Mouse (Mus musculus): ENCODE results near the gene Gm44805. TPM values are rescaled to one million over a fixed set of nuclear protein-coding genes. Genes with fewer than 3 reads are reported as not detected.

The Gm44805 gene
- polyA plus RNA-seq, 1 experiment from 2014 or later: not detected

DNA sequence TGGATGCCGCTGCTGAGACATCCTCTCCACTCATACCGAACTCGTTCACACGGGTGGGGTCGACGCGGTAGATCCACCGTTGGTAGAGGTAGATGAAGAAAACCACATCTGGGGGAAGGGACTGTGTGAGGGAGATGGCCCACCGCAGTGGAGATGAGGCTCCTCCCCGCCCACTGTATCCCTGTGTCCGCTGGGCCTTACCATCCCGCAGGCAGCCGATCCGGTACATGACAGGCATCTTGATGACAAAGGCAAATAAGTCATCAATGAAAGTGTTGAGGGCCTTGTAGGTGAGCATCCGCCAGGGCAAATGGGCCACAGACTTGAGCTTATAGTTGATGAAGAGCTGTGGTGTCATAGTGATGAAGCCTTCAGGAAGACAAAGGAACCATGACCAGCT lies 47.4 kb downstream of the Gm44805 start:
- peaks cover 6% of the 10 kb centered on the region; the same call in 1 of the 2 replicates for H3K4me1 ChIP-seq
- H3K36me3 ChIP-seq (replicated peaks): peaks cover 71% of the 10 kb centered on the region
- H3K4me3 ChIP-seq (replicated peaks): no peak overlapping the region
- H3K9me3 ChIP-seq: no peaks in the 10 kb centered on the region
- H3K9ac ChIP-seq: no peak overlapping the region
- no peaks in the 10 kb centered on the region for H3K27me3 ChIP-seq
- no peak overlapping the region for H3K4me2 ChIP-seq
- WGBS: 91% methylated on average over 15 of the region's 15 CpGs
- no peak for ATAC-seq (ENCODE audit: low FRiP score)
- H3K27ac ChIP-seq: no peak overlapping the region

DNA sequence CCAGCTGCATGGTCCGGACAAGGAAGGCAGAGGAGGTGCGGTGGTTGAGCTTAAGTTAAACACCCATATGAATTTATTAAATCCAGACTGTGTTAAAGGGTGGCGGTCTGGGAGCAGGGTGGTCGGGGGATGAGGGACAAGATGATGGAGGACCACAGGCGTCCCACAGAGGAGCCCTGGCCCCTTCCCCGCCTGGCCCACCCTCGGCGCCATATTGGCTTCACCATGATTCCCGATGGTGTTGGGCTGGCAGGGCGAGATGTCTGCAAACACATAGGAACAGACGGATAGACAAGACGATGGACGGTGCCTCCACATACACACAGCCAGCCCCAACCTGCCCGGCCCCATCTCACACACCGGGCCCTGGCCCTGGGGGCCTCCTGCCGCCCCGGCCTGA lies 48.0 kb downstream of the Gm44805 start:
- no peaks in the 10 kb centered on the region for H3K9me3 ChIP-seq
- H3K4me2 ChIP-seq: no peak overlapping the region
- no peak overlapping the region for H3K9ac ChIP-seq
- ATAC-seq (ENCODE audit: low FRiP score): no peak
- peaks cover 11% of the 10 kb centered on the region; the same call in 1 of the 2 replicates for H3K4me1 ChIP-seq
- no peak overlapping the region for H3K4me3 ChIP-seq (replicated peaks)
- no peak overlapping the region for H3K27ac ChIP-seq
- peaks cover 65% of the 10 kb centered on the region for H3K36me3 ChIP-seq (replicated peaks)
- H3K27me3 ChIP-seq: no peaks in the 10 kb centered on the region
- WGBS: 94% methylated on average over 17 of the region's 17 CpGs

DNA sequence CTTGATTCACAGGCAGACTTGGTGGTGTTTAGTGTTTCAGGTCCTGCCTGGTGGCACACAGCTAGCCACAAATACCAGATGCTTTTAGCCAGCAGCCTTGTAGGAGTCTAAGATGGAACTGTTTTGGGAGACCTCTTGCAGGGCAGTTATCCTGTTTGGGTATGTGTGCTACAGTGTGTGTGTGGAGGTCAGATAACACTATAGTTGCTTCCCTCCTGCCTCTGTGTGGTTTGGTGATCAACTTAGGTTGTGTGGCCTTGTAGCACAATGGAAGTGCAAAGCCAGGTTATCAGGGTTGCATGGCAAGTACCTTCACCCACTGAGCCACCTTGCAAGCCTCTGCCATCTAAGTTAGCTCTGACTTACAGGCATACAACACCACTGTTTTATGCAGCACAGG lies 48.5 kb downstream of the Gm44805 start:
- no peak for ATAC-seq (ENCODE audit: low FRiP score)
- H3K36me3 ChIP-seq (replicated peaks): peaks cover 60% of the 10 kb centered on the region
- H3K27ac ChIP-seq: no peak overlapping the region
- no peaks in the 10 kb centered on the region for H3K27me3 ChIP-seq
- no peak overlapping the region for H3K4me2 ChIP-seq
- no peak overlapping the region for H3K4me3 ChIP-seq (replicated peaks)
- H3K4me1 ChIP-seq: peaks cover 11% of the 10 kb centered on the region; the same call in 1 of the 2 replicates
- H3K9me3 ChIP-seq: no peaks in the 10 kb centered on the region
- no peak overlapping the region for H3K9ac ChIP-seq

GRCm38 (mm10) chr7:19632275-19632674 lies 48.9 kb downstream of the Gm44805 start:
- Histone ChIP-seq H3K36me3 (replicated peaks) (peaks cover 55% of the 10 kb centered on the region), H3K27me3 (no peaks in the 10 kb centered on the region), H3K4me1 (peaks cover 11% of the 10 kb centered on the region; the same call in 1 of the 2 replicates), H3K9ac (no peak overlapping the region), H3K27ac (no peak overlapping the region), H3K9me3 (no peaks in the 10 kb centered on the region), H3K4me3 (replicated peaks) (no peak overlapping the region), H3K4me2 (no peak overlapping the region)
- no peak for ATAC-seq (ENCODE audit: low FRiP score)

GRCm38 (mm10) chr7:19629361-19629734 lies 51.9 kb downstream of the Gm44805 start, which contains the start of gene Relb:
Relb (minus strand) TSS chr7:19629438.
- Histone ChIP-seq H3K9ac (peak within 1 kb of the TSS; percentile 58; the same call in 1 of the 2 replicates), H3K27me3 (no peaks in the 10 kb centered on the region), H3K36me3 (replicated peaks) (peaks cover 26% of the 10 kb centered on the region), H3K27ac (peak within 1 kb of the TSS; percentile 78), H3K9me3 (no peaks in the 10 kb centered on the region), H3K4me2 (peak within 1 kb of the TSS; percentile 95), H3K4me3 (replicated peaks) (peak within 1 kb of the TSS; percentile 72), H3K4me1 (peaks cover 11% of the 10 kb centered on the region; the same call in 1 of the 2 replicates)
- peak; percentile 78 for ATAC-seq (ENCODE audit: low FRiP score)
- WGBS: 1% methylated on average over 26 of the region's 41 CpGs

DNA sequence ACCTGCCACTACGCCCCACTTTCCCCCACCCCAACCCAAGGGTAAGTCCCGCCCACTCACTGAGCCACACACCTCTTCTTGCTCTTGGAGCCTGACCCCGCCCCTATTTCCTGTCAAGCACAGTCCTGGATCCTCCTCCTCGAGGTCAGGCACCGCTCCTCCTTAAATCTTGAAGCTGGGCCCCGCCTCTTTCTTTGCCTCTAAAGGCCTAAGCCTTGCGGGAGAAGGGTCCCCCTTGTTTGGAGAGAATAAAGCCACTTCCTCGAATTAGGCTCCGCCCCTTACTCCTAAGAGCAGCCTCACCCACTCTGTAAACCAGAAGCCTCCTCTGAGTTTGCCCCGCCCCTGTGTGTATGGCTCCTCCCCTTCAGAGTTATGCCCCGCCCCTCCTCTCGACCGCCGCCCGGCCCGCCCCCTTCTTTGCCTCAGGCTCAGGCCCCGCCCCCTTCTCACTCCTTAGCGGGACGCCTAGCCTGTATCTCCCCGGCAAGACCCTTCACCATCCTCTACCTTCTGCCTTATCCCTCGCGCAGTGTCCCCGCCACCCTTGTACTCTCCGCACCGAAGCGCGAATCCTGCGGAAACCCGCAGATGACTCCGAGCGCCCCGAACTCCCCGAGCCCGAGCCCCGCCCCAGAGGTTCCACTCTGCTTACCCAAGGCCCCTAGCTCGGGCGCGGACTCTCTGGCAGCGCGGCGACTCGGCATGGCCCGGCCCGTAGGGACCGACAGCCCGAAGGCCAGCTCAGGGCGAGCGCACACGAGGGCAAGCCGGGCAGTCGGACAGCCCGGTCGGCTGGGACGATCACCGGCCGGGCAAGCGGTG lies 52.5 kb downstream of the Gm44805 start:
- Histone ChIP-seq H3K27ac (peak overlapping the region; percentile 78), H3K4me3 (replicated peaks) (peak overlapping the region; percentile 72), H3K27me3 (no peaks in the 10 kb centered on the region), H3K4me1 (peaks cover 11% of the 10 kb centered on the region; the same call in 1 of the 2 replicates), H3K36me3 (replicated peaks) (peaks cover 20% of the 10 kb centered on the region), H3K4me2 (peak overlapping the region; percentile 95), H3K9me3 (no peaks in the 10 kb centered on the region), H3K9ac (peak overlapping the region; percentile 58; the same call in 1 of the 2 replicates)
- ATAC-seq (ENCODE audit: low FRiP score): peak; percentile 90
- WGBS: 2% methylated on average over 50 of the region's 57 CpGs

- peak overlapping the region; percentile 72 for H3K4me3 ChIP-seq (replicated peaks)
- ATAC-seq (ENCODE audit: low FRiP score): no peak
- 18% methylated on average over 17 of the region's 17 CpGs for WGBS
Measured at GRCm38 (mm10) chr7:19628192-19628535, 53.1 kb downstream of the Gm44805 start.

GRCm38 (mm10) chr7:19627721-19628120 lies 53.5 kb downstream of the Gm44805 start:
- no peaks in the 10 kb centered on the region for H3K9me3 ChIP-seq
- peaks cover 10% of the 10 kb centered on the region for H3K36me3 ChIP-seq (replicated peaks)
- H3K4me2 ChIP-seq: peak overlapping the region; percentile 95; the same call in 1 of the 2 replicates
- 61% methylated on average over 3 of the region's 3 CpGs for WGBS
- ATAC-seq (ENCODE audit: low FRiP score): no peak
- no peaks in the 10 kb centered on the region for H3K27me3 ChIP-seq
- H3K4me3 ChIP-seq (replicated peaks): no peak overlapping the region
- no peak overlapping the region for H3K27ac ChIP-seq
- H3K9ac ChIP-seq: no peak overlapping the region
- peaks cover 11% of the 10 kb centered on the region; the same call in 1 of the 2 replicates for H3K4me1 ChIP-seq

More at GRCm38 (mm10) chr7:19628192-19628535, 53.1 kb downstream of the Gm44805 start:
- Histone ChIP-seq H3K27ac (peak overlapping the region; percentile 78; the same call in 1 of the 2 replicates), H3K9me3 (no peaks in the 10 kb centered on the region), H3K4me2 (peak overlapping the region; percentile 95), H3K36me3 (replicated peaks) (peaks cover 14% of the 10 kb centered on the region), H3K9ac (no peak overlapping the region), H3K4me1 (peaks cover 11% of the 10 kb centered on the region; the same call in 1 of the 2 replicates), H3K27me3 (no peaks in the 10 kb centered on the region)

DNA sequence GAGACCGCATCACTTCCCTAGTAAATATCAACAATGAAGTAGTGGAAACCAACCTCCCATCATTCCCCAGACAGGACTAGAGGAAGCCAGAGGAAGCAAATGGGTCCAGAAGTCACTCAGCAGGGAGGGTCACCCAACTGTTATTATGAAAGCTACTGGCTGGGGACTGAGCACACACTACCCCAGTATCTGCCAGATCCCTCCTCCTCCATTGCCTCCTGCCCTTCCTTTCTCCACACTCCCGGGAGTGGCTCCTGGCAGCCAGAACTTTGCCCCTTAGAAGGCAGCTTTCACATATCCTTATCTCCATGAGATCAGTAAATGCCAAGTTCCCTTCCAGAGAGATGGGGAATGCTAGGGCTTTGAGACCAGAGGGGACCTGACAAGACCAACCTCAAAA lies 57.8 kb downstream of the Gm44805 start:
- 75% methylated on average over 2 of the region's 2 CpGs for WGBS
- H3K9ac ChIP-seq: no peak overlapping the region
- H3K27ac ChIP-seq: no peak overlapping the region
- ATAC-seq (ENCODE audit: low FRiP score): no peak
- H3K4me2 ChIP-seq: no peak overlapping the region
- H3K9me3 ChIP-seq: no peaks in the 10 kb centered on the region
- H3K36me3 ChIP-seq (replicated peaks): no peaks in the 10 kb centered on the region
- peaks cover 14% of the 10 kb centered on the region for H3K27me3 ChIP-seq
- H3K4me1 ChIP-seq: peaks cover 10% of the 10 kb centered on the region
- H3K4me3 ChIP-seq (replicated peaks): no peak overlapping the region

DNA sequence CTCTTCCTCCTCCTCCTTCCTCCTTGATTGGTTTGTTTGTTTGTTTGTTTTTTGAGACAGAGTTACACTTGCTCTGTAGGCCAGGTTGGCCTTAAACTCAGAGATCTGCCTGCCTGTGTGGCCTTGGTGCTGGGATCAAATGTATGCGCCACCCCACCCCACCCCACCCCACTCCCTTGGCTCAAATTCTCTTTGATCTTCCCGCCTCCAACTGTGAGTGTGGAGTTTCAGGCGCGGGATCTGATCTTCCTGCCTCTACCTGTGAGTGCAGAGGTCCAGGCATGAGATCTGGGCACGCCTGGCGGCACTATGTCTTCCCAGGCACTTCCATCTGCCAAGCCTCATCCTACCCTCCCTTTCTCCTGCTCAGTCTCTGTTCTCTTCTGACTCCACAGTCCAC lies 59.0 kb downstream of the Gm44805 start:
- ATAC-seq (ENCODE audit: low FRiP score): no peak
- peaks cover 7% of the 10 kb centered on the region for H3K4me1 ChIP-seq
- 42% methylated on average over 6 of the region's 6 CpGs for WGBS
- H3K27me3 ChIP-seq: peaks cover 14% of the 10 kb centered on the region
- H3K9ac ChIP-seq: no peak overlapping the region
- H3K4me3 ChIP-seq (replicated peaks): no peak overlapping the region
- H3K9me3 ChIP-seq: no peaks in the 10 kb centered on the region
- H3K27ac ChIP-seq: no peak overlapping the region
- no peak overlapping the region for H3K4me2 ChIP-seq
- H3K36me3 ChIP-seq (replicated peaks): no peaks in the 10 kb centered on the region

Measured in forebrain, embryonic 12.5 days (tissue).